Mouse (Mus musculus) R1 (cell line): ENCODE data around the gene Kank1.

Experiments
- DNase-seq: peaks from one replicate; pipeline ENCODE4 v3.0.0-alpha.2; 2018; ENCODE audit warnings: low read depth, low spot score

The Kank1 gene

GRCm38 (mm10) chr19:25361956-25362355, 125.2 kb downstream of the Kank1 start:
- DNase-seq, result no peak

GRCm38 (mm10) chr19:25365698-25366097, 128.9 kb downstream of the Kank1 start:
- no peak for DNase-seq

- no peak for DNase-seq
Measured at GRCm38 (mm10) chr19:25366620-25367019, 129.8 kb downstream of the Kank1 start.

GRCm38 (mm10) chr19:25370428-25370827, 133.7 kb downstream of the Kank1 start:
- no peak for DNase-seq

- no peak for DNase-seq
Measured at GRCm38 (mm10) chr19:25372794-25373193, 136.0 kb downstream of the Kank1 start.

GRCm38 (mm10) chr19:25373594-25373993, 136.8 kb downstream of the Kank1 start:
- DNase-seq, result peak; percentile 39

GRCm38 (mm10) chr19:25374191-25374590, 137.4 kb downstream of the Kank1 start:
- DNase-seq, result no peak

GRCm38 (mm10) chr19:25374926-25375325, 138.2 kb downstream of the Kank1 start:
- peak; percentile 60 for DNase-seq

GRCm38 (mm10) chr19:25376871-25377270, 140.1 kb downstream of the Kank1 start:
- no peak for DNase-seq

GRCm38 (mm10) chr19:25380675-25381074, 143.9 kb downstream of the Kank1 start:
- DNase-seq, result no peak

GRCm38 (mm10) chr19:25381972-25382371, 145.2 kb downstream of the Kank1 start:
- no peak for DNase-seq

GRCm38 (mm10) chr19:25382494-25382893, 145.7 kb downstream of the Kank1 start:
- no peak for DNase-seq

- no peak for DNase-seq
Measured at GRCm38 (mm10) chr19:25383386-25384146, 146.8 kb downstream of the Kank1 start.

- no peak for DNase-seq
Measured at GRCm38 (mm10) chr19:25385981-25386380, 149.2 kb downstream of the Kank1 start.

GRCm38 (mm10) chr19:25386679-25387470, 150.1 kb downstream of the Kank1 start:
- no peak for DNase-seq

GRCm38 (mm10) chr19:25387902-25388301, 151.1 kb downstream of the Kank1 start:
- DNase-seq, result peak; percentile 52

- DNase-seq, result peak; percentile 87
Measured at GRCm38 (mm10) chr19:25392135-25392534, 155.4 kb downstream of the Kank1 start.

GRCm38 (mm10) chr19:25395035-25395434, 158.3 kb downstream of the Kank1 start:
- DNase-seq, result no peak

- no peak for DNase-seq
Measured at GRCm38 (mm10) chr19:25396709-25397266, 160.0 kb downstream of the Kank1 start.

GRCm38 (mm10) chr19:25399511-25400211, 162.9 kb downstream of the Kank1 start:
- DNase-seq, result no peak

- DNase-seq, result peak; percentile 57
Measured at GRCm38 (mm10) chr19:25400212-25400913, 163.6 kb downstream of the Kank1 start.
